Mouse (Mus musculus) hindbrain, embryonic 13.5 days (tissue): ENCODE measurements around the gene Relt. TPM values are rescaled to one million over a fixed set of nuclear protein-coding genes. Genes with fewer than 3 reads are reported as not detected.

Experiments
- ATAC-seq: fragments of 200-750 bp; cut with Nextera tagmentation; 2 replicates; pipeline ENCODE4 v1.8.0; 2017; ENCODE audit warnings: moderate TSS enrichment; ENCODE audit not compliant: low FRiP score
- H3K27ac ChIP-seq: fragments of 300-500 bp; sonication (generic); 2 replicates; pipeline ENCODE4 v1.5.1; 2015; ENCODE audit warnings: inconsistent platforms, mild to moderate bottlenecking, moderate library complexity
- H3K27me3 ChIP-seq: fragments of 300-500 bp; sonication (generic); 2 replicates; pipeline ENCODE4 v1.6.1; 2015; ENCODE audit warnings: mild to moderate bottlenecking, inconsistent platforms
- H3K36me3 ChIP-seq: fragments of 300-500 bp; sonication (generic); 2 replicates; pipeline ENCODE4 v1.6.1; 2015; ENCODE audit warnings: mild to moderate bottlenecking, inconsistent platforms
- H3K4me1 ChIP-seq: fragments of 300-500 bp; sonication (generic); replicated peaks from 2 replicates; pipeline ENCODE4 v1.6.1; 2015; ENCODE audit warnings: inconsistent platforms
- H3K4me2 ChIP-seq: fragments of 300-500 bp; sonication (generic); 2 replicates; pipeline ENCODE4 v1.6.1; 2015; ENCODE audit warnings: inconsistent platforms, mild to moderate bottlenecking, moderate library complexity
- H3K4me3 ChIP-seq: fragments of 300-500 bp; sonication (generic); 2 replicates; pipeline ENCODE4 v1.5.1; 2015; ENCODE audit warnings: mild to moderate bottlenecking, inconsistent platforms
- H3K9ac ChIP-seq: fragments of 300-500 bp; sonication (generic); 2 replicates; pipeline ENCODE4 v1.6.1; 2015; ENCODE audit warnings: mild to moderate bottlenecking, inconsistent platforms
- H3K9me3 ChIP-seq: fragments of 300-500 bp; sonication (generic); 2 replicates; pipeline ENCODE4 v1.6.1; 2016; ENCODE audit warnings: inconsistent platforms
- WGBS: fragments of 180-500 bp; shearing (Covaris S2); methylation state at CpG from one replicate; pipeline ENCODE4 v1.1.7; 2015; 5-methylcytosine and 5-hydroxymethylcytosine counted together
- polyA plus RNA-seq: library from polyadenylated mRNA; unstranded; fragments of >200 nt; fragmentation: Nextera tagmentation; extraction: Ambion mirVana; gene quantifications from 2 replicates; pipeline ENCODE4 v1.2.1, GENCODE M21; 2015

Gene Relt
- polyA plus RNA-seq = 4.3 and 4.8 TPM in 2 replicates

DNA sequence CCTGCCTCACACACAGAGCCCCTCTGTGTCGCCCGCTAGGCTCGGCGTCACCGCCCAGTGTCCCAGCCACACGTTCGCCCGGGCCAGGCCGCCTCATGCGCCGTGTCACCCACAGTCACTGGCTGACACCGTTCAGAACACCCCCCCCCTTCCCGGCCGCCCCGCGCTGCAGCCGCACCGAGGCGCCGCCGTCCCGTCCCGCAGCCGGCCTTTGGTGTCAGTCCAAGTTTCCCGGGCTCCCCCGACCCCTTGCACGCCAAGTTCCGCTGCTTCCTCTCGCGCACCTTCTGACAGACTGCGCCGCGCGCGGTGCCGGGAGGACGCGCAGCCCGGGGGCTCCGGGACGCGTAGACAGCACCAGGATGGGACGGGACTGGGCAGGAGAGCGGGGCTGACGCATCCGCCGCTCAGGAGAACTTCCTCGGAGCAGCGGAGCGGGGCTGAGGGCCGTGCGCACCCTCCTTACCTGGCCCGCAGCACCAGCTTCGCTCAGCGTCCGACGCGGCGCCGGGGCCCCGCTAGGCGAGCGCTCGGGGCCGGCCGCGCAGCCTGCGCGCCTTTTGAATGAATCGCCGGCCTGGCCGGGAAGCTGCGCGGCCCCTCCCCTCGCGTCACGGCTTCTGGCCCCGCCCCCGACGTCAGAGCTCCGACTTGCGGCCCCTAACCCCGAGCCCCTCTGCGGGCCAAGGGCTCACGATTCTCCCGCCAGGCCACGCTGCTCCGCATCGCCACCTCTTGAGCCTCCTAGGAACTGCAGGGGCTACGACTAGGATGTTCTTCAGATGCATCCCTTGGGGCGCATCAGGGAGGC is at the start of gene Relt:
Gene Relt, minus strand, starts transcription at position 619 of the 811 bp plus-strand sequence.
- Histone ChIP-seq H3K4me2 (peak within 1 kb of the TSS; percentile 96), H3K9me3 (no peaks in the 10 kb centered on the region), H3K4me3 (peak within 1 kb of the TSS; percentile 78), H3K9ac (peak within 1 kb of the TSS; percentile 84), H3K27ac (peak within 1 kb of the TSS; percentile 85), H3K36me3 (no peaks in the 10 kb centered on the region), H3K27me3 (peaks cover 6% of the 10 kb centered on the region; the same call in 1 of the 2 replicates), H3K4me1 (peaks cover 18% of the 10 kb centered on the region)
- WGBS = under 1% methylated on average over 78 of the region's 91 CpGs
- ATAC-seq = peak; percentile 92

DNA sequence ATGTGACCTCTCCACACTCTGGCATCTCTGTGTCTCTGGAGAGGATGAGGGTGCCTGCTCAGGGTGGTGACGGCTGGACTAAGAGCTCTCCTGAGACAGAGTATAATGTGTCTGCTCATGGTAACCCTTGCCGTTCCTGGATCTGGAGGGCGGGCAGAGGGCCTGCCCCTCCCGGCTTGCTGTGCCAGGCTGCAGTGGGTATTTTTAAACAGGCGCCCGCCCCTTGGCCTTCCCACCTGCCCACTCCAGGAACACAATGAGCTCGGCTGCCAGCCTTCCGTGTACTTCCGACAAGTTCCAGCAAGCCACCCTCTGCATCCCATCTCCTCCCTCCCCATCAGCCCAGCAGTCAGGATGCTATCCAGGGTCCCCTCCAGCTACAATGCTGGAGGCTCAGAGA is 48.5 kb upstream of the Relt start:
- no peak for ATAC-seq
- peaks cover 37% of the 10 kb centered on the region for H3K4me1 ChIP-seq
- no peak overlapping the region for H3K9ac ChIP-seq
- H3K9me3 ChIP-seq = no peaks in the 10 kb centered on the region
- H3K4me3 ChIP-seq = no peak overlapping the region
- H3K36me3 ChIP-seq = no peaks in the 10 kb centered on the region
- no peaks in the 10 kb centered on the region for H3K27me3 ChIP-seq
- 41% methylated on average over 9 of the region's 9 CpGs for WGBS
- no peak overlapping the region for H3K4me2 ChIP-seq
- 0 out of 2 replicates have a peak overlapping the region, but pooled peaks have one; percentile 42 for H3K27ac ChIP-seq

DNA sequence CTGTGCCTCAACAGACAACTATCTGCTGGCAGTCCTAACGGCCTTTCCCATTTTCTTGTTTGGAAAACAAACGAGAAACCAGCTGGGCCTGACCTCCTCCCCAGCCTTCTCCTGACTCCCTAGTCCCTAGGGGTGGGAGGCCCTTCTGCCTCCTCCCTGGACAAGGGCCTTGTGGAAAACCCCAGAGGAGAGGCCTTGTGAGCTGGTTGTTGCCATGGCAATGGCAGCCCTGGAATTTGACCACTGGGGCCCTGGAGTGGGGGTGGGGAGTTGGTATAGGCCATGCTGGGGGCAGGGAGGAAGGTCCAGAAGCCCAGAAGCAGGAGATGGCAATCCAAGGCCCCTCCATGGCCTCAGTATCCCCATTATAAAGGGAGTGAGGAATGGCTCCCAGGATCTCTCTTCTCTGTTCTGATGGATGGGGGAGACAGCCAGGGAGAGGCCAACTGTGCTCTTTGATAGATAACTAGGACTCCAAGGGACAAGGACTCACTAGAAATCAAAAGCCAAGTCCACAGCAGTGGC is 48.1 kb upstream of the Relt start:
- H3K9me3 ChIP-seq = no peaks in the 10 kb centered on the region
- WGBS = 3% methylated on average over 2 of the region's 2 CpGs
- no peak overlapping the region for H3K4me3 ChIP-seq
- H3K9ac ChIP-seq = no peak overlapping the region
- no peaks in the 10 kb centered on the region for H3K36me3 ChIP-seq
- peaks cover 37% of the 10 kb centered on the region for H3K4me1 ChIP-seq
- no peak for ATAC-seq
- H3K4me2 ChIP-seq = no peak overlapping the region
- H3K27me3 ChIP-seq = no peaks in the 10 kb centered on the region
- 0 out of 2 replicates have a peak overlapping the region, but pooled peaks have one; percentile 42 for H3K27ac ChIP-seq

DNA sequence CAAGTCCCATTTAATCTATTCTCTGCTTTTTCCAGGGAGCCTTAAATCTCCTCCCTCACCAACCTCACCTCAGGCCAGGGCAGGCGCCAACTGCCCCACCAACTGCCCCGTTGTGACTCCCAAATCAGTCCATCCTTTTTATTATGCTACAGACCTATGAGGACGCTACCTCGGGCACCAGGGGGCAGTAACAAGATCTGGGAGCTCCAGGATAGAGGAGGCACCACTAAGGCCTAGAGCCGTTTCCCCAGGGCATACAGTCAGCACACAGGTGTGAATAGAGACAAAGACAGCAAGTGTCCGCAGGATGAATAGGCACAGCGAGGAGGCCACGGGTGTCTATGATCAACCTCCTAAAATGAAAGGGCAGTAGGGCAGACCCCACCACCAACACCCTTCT is 45.3 kb upstream of the Relt start:
- WGBS = 51% methylated on average over 8 of the region's 8 CpGs
- Histone ChIP-seq H3K4me3 (no peak overlapping the region), H3K9me3 (no peaks in the 10 kb centered on the region), H3K9ac (no peak overlapping the region), H3K4me1 (peaks cover 32% of the 10 kb centered on the region), H3K27ac (no peak overlapping the region), H3K4me2 (no peak overlapping the region), H3K36me3 (no peaks in the 10 kb centered on the region), H3K27me3 (no peaks in the 10 kb centered on the region)
- 0 out of 2 replicates have a peak, but pooled peaks have one; percentile 2 for ATAC-seq

DNA sequence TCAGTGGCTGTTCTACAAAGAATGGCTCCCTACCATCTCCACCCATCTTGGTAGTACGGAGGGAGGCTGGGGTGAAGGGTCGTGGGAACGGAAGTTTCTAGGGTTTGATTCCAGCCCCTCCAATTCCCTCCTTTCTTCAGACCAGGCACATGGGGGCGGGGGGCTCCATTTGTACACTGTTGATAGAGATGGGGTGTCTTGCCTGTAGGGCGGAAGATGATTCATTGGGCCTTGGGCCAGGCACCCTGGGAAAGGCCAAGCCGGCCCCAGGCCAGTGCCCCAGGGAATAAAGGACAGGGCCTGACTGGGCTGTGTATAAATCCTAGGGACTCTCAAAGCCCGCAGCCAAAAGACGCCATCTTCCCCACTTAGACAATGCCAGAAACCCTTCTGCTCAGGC is 44.8 kb upstream of the Relt start:
- no peak overlapping the region for H3K27ac ChIP-seq
- H3K9ac ChIP-seq = no peak overlapping the region
- no peaks in the 10 kb centered on the region for H3K36me3 ChIP-seq
- H3K4me3 ChIP-seq = no peak overlapping the region
- no peaks in the 10 kb centered on the region for H3K27me3 ChIP-seq
- WGBS = 76% methylated on average over 8 of the region's 8 CpGs
- 0 out of 2 replicates have a peak, but pooled peaks have one; percentile 19 for ATAC-seq
- H3K4me2 ChIP-seq = no peak overlapping the region
- peaks cover 32% of the 10 kb centered on the region for H3K4me1 ChIP-seq
- H3K9me3 ChIP-seq = no peaks in the 10 kb centered on the region

DNA sequence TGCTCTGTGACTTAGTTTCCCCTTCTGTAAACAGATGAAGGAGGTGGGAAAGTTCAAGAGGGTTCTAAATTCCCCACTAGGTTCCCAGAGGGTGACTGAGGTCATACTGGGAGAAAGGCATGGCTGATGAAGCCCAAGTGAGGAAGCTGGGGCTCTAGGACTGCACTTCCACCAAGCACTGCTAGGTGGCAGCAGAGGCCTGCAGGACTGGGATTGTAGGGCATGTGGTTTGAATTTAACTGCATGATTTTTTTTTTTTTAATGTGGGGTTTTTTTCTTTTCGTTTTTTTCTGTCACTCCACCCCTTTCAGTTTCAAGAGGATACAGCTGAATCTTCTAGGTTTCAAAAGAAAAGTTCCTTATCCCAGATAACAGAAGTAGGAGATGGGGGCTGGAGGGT is 44.0 kb upstream of the Relt start:
- H3K4me2 ChIP-seq = no peak overlapping the region
- no peak overlapping the region for H3K27ac ChIP-seq
- ATAC-seq = no peak
- 0% methylated on average over 1 of the region's 1 CpGs for WGBS
- no peaks in the 10 kb centered on the region for H3K27me3 ChIP-seq
- no peak overlapping the region for H3K4me3 ChIP-seq
- no peak overlapping the region for H3K9ac ChIP-seq
- no peaks in the 10 kb centered on the region for H3K9me3 ChIP-seq
- no peaks in the 10 kb centered on the region for H3K36me3 ChIP-seq
- peaks cover 28% of the 10 kb centered on the region for H3K4me1 ChIP-seq

DNA sequence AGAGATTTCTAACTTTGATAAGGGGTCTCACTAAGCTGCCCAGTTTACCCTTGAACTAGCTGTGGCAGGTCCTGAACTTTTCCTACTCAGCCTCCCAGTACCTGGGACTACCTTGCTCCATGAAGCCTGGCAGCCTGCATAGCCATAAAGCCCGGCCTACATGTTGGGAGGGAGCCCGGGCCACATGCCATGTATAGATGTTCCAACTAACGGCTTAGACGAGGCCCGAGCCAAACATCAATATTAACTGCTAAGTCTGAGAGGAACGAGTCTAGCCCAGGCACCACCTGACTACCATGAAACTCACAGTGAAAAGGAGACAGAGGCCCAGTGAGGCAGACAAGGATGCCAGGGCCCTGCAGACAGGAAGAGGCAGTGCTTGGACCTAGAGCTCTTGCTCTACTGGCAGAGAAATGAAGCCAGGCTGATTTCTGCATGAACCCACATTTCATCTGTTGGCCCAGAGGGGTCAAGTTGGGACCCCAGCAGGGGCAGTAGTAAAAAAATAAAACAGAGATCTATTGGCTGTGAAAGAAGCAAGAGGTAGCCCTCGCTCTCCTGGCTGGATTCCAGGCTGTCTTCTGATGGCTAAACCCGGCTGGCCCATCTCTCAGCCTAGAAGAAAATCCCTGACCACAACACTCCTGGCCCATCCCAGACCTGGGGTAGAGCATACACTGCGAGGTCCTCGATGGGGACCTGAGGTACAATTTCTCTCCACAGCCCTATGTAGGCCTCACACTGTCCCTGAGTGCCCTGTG is 43.0 kb upstream of the Relt start:
- Histone ChIP-seq H3K36me3 (no peaks in the 10 kb centered on the region), H3K27me3 (no peaks in the 10 kb centered on the region), H3K4me2 (no peak overlapping the region), H3K9me3 (no peaks in the 10 kb centered on the region), H3K9ac (no peak overlapping the region), H3K27ac (no peak overlapping the region), H3K4me3 (no peak overlapping the region), H3K4me1 (peaks cover 18% of the 10 kb centered on the region)
- WGBS = 91% methylated on average over 10 of the region's 10 CpGs
- ATAC-seq = no peak

DNA sequence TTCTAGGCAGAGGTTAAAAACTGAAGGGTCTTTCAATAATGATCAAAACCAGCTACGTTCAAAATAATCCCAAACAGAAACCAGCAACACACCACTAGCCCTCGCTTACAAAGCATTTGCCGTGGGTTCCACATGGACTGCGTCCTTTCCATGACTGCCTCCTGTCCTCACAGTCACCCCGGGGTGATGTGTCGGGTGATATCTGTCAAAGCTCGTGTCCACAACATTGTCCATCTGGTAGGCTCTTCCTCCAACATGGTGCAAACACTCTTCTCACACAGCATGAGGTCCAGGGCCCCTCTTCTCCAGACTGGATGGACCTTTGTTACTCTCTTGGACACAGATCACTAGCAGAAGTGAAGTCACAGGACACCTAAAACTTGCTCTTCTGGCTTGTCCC is 41.8 kb upstream of the Relt start:
- H3K4me1 ChIP-seq = peaks cover 9% of the 10 kb centered on the region

DNA sequence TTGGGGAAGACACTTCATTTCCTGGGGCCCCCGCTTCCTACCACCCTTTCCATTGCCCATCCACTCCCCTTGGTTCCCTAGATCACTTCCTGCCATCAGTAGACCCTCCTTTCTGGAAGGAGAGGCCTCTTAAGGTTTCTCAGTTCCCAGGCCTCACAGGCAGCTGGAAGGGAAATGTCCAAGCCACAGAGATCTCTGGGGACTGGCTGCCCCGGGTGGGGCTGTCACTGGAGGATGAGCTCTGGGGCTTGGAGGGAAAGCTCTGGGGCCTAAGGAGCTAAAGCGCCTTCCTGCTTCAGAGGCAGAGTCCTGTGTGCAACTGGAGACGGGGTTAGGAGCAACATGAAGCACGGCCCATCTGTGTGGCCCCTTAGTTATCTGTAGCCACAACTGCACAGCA is 41.4 kb upstream of the Relt start:
- WGBS = 90% methylated on average over 5 of the region's 5 CpGs
- Histone ChIP-seq H3K4me2 (no peak overlapping the region), H3K36me3 (no peaks in the 10 kb centered on the region), H3K4me3 (no peak overlapping the region), H3K9ac (no peak overlapping the region), H3K27ac (no peak overlapping the region), H3K9me3 (no peaks in the 10 kb centered on the region), H3K27me3 (no peaks in the 10 kb centered on the region), H3K4me1 (peaks cover 9% of the 10 kb centered on the region)
- no peak for ATAC-seq

More for the DNA sequence above, 41.8 kb upstream of the Relt start:
- no peak overlapping the region for H3K9ac ChIP-seq
- H3K4me3 ChIP-seq = no peak overlapping the region
- no peaks in the 10 kb centered on the region for H3K9me3 ChIP-seq
- no peak for ATAC-seq
- H3K27me3 ChIP-seq = no peaks in the 10 kb centered on the region
- H3K36me3 ChIP-seq = no peaks in the 10 kb centered on the region
- no peak overlapping the region for H3K4me2 ChIP-seq
- no peak overlapping the region for H3K27ac ChIP-seq
- 95% methylated on average over 7 of the region's 7 CpGs for WGBS

DNA sequence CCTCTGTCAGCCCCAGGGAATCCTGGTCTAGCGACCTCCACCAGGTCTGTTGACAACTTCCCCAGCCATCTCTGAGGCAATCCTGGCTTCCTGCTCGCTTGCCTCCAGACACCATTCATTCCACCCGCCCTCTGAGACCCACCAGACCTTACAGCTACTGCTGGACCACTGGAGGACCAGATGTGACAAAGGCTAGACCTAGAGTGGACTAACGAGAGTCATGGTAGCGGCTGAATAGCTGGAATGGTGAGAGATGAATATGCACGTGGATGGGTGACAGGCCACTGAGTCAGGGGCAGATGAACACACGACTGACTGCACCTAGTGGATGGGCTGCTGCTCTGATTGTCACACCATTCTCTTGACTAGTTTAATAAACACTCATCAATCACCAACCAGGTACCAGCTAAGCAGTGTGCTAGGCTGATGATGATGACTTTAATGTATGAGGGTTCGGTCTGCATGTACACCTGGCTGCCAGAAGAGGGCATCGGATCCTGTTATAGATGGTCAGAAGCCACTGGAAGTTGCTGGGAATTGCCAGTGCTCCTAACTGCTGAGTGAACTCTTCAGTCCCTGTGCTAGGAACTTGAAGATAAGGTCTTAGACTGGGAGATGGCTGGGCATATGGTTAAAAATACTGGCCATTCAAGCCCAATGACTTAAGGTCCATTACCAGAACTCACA is 39.3 kb upstream of the Relt start:
- H3K9me3 ChIP-seq = no peaks in the 10 kb centered on the region
- no peak overlapping the region for H3K4me3 ChIP-seq
- 83% methylated on average over 9 of the region's 9 CpGs for WGBS
- no peaks in the 10 kb centered on the region for H3K36me3 ChIP-seq
- H3K27ac ChIP-seq = no peak overlapping the region
- H3K4me2 ChIP-seq = no peak overlapping the region
- H3K4me1 ChIP-seq = no peaks in the 10 kb centered on the region
- H3K9ac ChIP-seq = no peak overlapping the region
- H3K27me3 ChIP-seq = no peaks in the 10 kb centered on the region
- ATAC-seq = no peak

DNA sequence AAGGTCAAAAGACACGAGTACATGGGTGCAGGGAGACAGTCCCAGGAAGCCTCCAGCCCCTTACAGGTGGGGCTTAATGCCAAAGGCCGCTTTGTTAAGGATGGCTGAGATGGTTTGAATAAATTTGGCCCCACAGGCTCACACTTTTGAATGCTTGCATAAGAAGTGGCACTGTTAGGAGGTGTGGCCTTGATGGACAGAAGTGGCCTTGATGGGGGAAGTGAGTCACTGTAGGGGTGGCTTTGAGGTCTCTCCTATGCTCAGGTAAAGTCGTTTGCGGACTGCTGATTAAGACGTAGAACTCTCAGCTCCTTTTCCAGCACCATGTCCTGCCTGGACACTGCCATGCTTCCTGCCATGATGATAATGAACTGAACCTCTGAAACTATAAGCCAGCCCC is 34.6 kb upstream of the Relt start:
- no peak for ATAC-seq
- Histone ChIP-seq H3K4me2 (no peak overlapping the region), H3K4me1 (peaks cover 24% of the 10 kb centered on the region), H3K36me3 (no peaks in the 10 kb centered on the region), H3K4me3 (no peak overlapping the region), H3K9ac (no peak overlapping the region), H3K9me3 (no peaks in the 10 kb centered on the region), H3K27ac (no peak overlapping the region), H3K27me3 (no peaks in the 10 kb centered on the region)
- 81% methylated on average over 5 of the region's 5 CpGs for WGBS

DNA sequence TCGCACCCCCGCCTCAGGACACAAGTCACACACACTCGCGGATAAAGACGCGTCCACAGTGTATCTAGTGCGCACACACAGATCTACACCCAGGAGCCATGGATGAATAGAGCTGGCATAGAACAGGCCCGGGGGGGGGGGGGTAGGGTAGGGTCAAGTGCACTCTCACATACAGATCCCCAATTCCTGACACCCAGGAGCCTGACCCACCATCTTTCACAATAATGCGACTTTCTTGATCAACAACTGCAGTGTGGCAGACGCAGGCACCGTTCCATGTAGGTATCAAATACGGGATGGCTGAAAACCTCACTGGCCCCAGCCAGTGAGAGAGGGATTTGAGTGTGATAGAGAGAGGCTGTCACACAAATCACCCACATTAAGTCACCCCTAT is 31.6 kb upstream of the Relt start:
- ATAC-seq = peak; percentile 44
- H3K9ac ChIP-seq = peak overlapping the region; percentile 82
- WGBS = 3% methylated on average over 12 of the region's 12 CpGs

More for the DNA sequence above, 31.6 kb upstream of the Relt start:
- peaks cover 34% of the 10 kb centered on the region for H3K4me1 ChIP-seq
- peak overlapping the region; percentile 57 for H3K4me3 ChIP-seq
- H3K4me2 ChIP-seq = peak overlapping the region; percentile 87
- no peak overlapping the region; the same call in 1 of the 2 replicates for H3K27ac ChIP-seq
- no peaks in the 10 kb centered on the region for H3K9me3 ChIP-seq
- peaks cover 7% of the 10 kb centered on the region; the same call in 1 of the 2 replicates for H3K36me3 ChIP-seq
- no peaks in the 10 kb centered on the region for H3K27me3 ChIP-seq
